26 mouse cellular contexts compared by ENCODE assay signal in genomic region chr7:126774463-126774862, GRCm38 (mm10). TPM values are rescaled to one million over a fixed set of nuclear protein-coding genes. Genes with fewer than 3 reads are reported as not detected.
DNase-seq lines count a peak whose midpoint lies in the region; TF ChIP-seq lines count a peak whose summit lies in the region.
"Had no signal": no experiment of that assay in that cellular context is flagged by ENCODE, and none has a peak within 500 bp of the region (broad histone marks: within the 10 kb centered on the region; RNA-seq: fewer than 3 reads in every experiment).

No protein-coding gene starts in this region.

- 59% methylated on average over 2 of the region's 2 CpGs for WGBS in kidney, adult 2 months
- 32% methylated on average over 2 of the region's 2 CpGs for WGBS in spleen, adult 2 months

- no peaks in the 10 kb centered on the region; the same call in 1 of the 2 replicates for H3K36me3 ChIP-seq in kidney, adult 2 months (ENCODE audit: control insufficient read depth, insufficient read depth, low read length)
- H3K36me3 ChIP-seq in spleen, adult 2 months (ENCODE audit: control insufficient read depth, insufficient read depth, low read length): peaks cover 10% of the 10 kb centered on the region; the same call in 1 of the 2 replicates

- peaks cover 17% of the 10 kb centered on the region; the same call in 1 of the 2 replicates for H3K4me1 ChIP-seq in kidney, adult 2 months (ENCODE audit: control insufficient read depth, insufficient read depth, low read length)
- H3K4me1 ChIP-seq in spleen, adult 2 months (ENCODE audit: control insufficient read depth, insufficient read depth, insufficient read length): peaks cover 22% of the 10 kb centered on the region

- no peak overlapping the region for H3K4me3 ChIP-seq in kidney, adult 2 months (ENCODE audit: insufficient read depth, low read depth, low read length)
- no peak overlapping the region for H3K4me3 ChIP-seq in spleen, adult 2 months (ENCODE audit: extremely low read depth, insufficient read depth, insufficient read length)
- H3K4me3 ChIP-seq: forebrain, embryonic 13.5 days; heart, embryonic 12.5 days; hindbrain, embryonic 13.5 days; left cerebral cortex, adult 2 months; limb, embryonic 13.5 days; midbrain, embryonic 10.5 days had no signal

- DNase-seq in kidney, adult 2 months: no peak
- DNase-seq in kidney, postnatal 14 days: no peak
- DNase-seq in spleen, adult 2 months (ENCODE audit: low read depth in 1 of 2, low spot score in 2 of 2): no peak
- DNase-seq in spleen, adult 18-20 months: no peak
- DNase-seq in induced T-regulatory cell, adult 2 months (ENCODE audit: low read depth): peak; percentile 66
- peak; percentile 56 for DNase-seq in yolk sac, embryonic 10.5 days (ENCODE audit: low spot score)
- DNase-seq in neural tube, embryonic 10.5 days (ENCODE audit: extremely low spot score, low spot score): no peak
- DNase-seq in adrenal gland, adult 8-10 months: no peak
- DNase-seq: adrenal gland, postnatal 25 days; cerebellum, postnatal 10 days; gastrocnemius, postnatal 14 days; heart, adult 11 months; heart, postnatal 4 days; kidney, adult 9 months; kidney, postnatal 10 days; lung, embryonic 14.5 days; right cerebral cortex, postnatal 25 days had no signal

- no peak for TF ChIP-seq CTCF in kidney, adult 2 months (conservative IDR thresholded peaks at IDR 0.05; ENCODE audit: insufficient read depth, insufficient read length, low read depth, low read length)
- no peak for TF ChIP-seq CTCF in spleen, adult 2 months (IDR thresholded peaks at IDR 0.05; ENCODE audit: extremely low read depth, insufficient read depth, insufficient read length, insufficient replicate concordance)

- no peak for TF ChIP-seq POLR2A in kidney, adult 2 months (IDR thresholded peaks at IDR 0.05; ENCODE audit: low read depth, low read length)
- no peak for TF ChIP-seq POLR2A in spleen, adult 2 months (IDR thresholded peaks at IDR 0.05; ENCODE audit: low read depth, low read length)

- no peaks in the 10 kb centered on the region for H3K27me3 ChIP-seq in kidney, adult 2 months (replicated peaks; ENCODE audit: control insufficient read depth, insufficient read depth, low read length)
- no peaks in the 10 kb centered on the region for H3K27me3 ChIP-seq in spleen, adult 2 months (ENCODE audit: control insufficient read depth, insufficient read depth, low read length)
- H3K27me3 ChIP-seq: forebrain, embryonic 13.5 days; heart, embryonic 12.5 days; hindbrain, embryonic 13.5 days; limb, embryonic 13.5 days; Patski had no signal

- 0 out of 2 replicates have a peak overlapping the region, but pooled peaks have one; percentile 2 for H3K27ac ChIP-seq in kidney, adult 2 months (ENCODE audit: insufficient read depth, low read depth, low read length)
- peak overlapping the region; percentile 47; the same call in 1 of the 2 replicates for H3K27ac ChIP-seq in spleen, adult 2 months (ENCODE audit: insufficient read depth, low read length)
- H3K27ac ChIP-seq: forebrain, embryonic 13.5 days; hindbrain, embryonic 13.5 days; left cerebral cortex, adult 2 months; limb, embryonic 13.5 days; midbrain, embryonic 10.5 days had no signal

RNA-seq across cellular contexts. Expression of gene Ypel3, which starts 2.3 kb away (rescaled TPM):
- polyA plus RNA-seq in kidney, adult 2 months (2012; rRNA removed): 290 and 371 TPM in 2 replicates
- 393 and 605 TPM in 2 replicates for polyA plus RNA-seq in spleen, adult 2 months (2012; rRNA removed)
- total RNA-seq in adrenal gland, adult 8-10 months (2022): 100 to 1,000 TPM; 114 to 148 (median 125) TPM

RNA-seq across cellular contexts. Expression of gene Tbx6, which starts 6.8 kb away (rescaled TPM):
- polyA plus RNA-seq in kidney, adult 2 months (2012; rRNA removed): 2.1 and 2.2 TPM in 2 replicates
- polyA plus RNA-seq in spleen, adult 2 months (2012; rRNA removed): 16.6 and 17.9 TPM in 2 replicates
- total RNA-seq in adrenal gland, adult 8-10 months (2022): under 1 TPM in 3 of 4 experiments, not detected in 1; 0.35 to 0.74 (median 0.56) TPM
- polyA plus RNA-seq: heart, postnatal 0 days; lung, embryonic 14.5 days had no signal

RNA-seq across cellular contexts. Expression of gene Gdpd3, which starts 8.3 kb away (rescaled TPM):
- 58.2 and 61.4 TPM in 2 replicates for polyA plus RNA-seq in kidney, adult 2 months (2012; rRNA removed)
- 7.7 and 62.7 TPM in 2 replicates for polyA plus RNA-seq in spleen, adult 2 months (2012; rRNA removed)
- 1 to 10 TPM; 1.8 to 9.2 (median 5.6) TPM for total RNA-seq in adrenal gland, adult 8-10 months (2022)
- total RNA-seq: midbrain, postnatal 0 days had no signal

RNA-seq across cellular contexts. Expression of gene Mapk3, which starts 15.1 kb away (rescaled TPM):
- polyA plus RNA-seq in kidney, adult 2 months (2012; rRNA removed): 210 and 216 TPM in 2 replicates
- 97.0 and 108 TPM in 2 replicates for polyA plus RNA-seq in spleen, adult 2 months (2012; rRNA removed)
- total RNA-seq in adrenal gland, adult 8-10 months (2022): 100 to 1,000 TPM; 117 to 195 (median 156) TPM

RNA-seq across cellular contexts. Expression of gene Ppp4c, which starts 17.8 kb away (rescaled TPM):
- 135 and 145 TPM in 2 replicates for polyA plus RNA-seq in kidney, adult 2 months (2012; rRNA removed)
- polyA plus RNA-seq in spleen, adult 2 months (2012; rRNA removed): 175 and 184 TPM in 2 replicates
- total RNA-seq in adrenal gland, adult 8-10 months (2022): 100 to 1,000 TPM in 1 of 4 experiments, 10 to 100 TPM in 3; 85.9 to 100 (median 94.9) TPM

Comparison
In these comparisons a context has a peak if more than half of its experiments do, and no peak if none do; other contexts are left out.
1. DNase-seq: peak in induced T-regulatory cell, adult 2 months (single experiment) and yolk sac, embryonic 10.5 days (single experiment); none in kidney, adult 2 months (single experiment), kidney, postnatal 14 days (single experiment), spleen, adult 2 months (0 of 2), spleen, adult 18-20 months (0 of 2), neural tube, embryonic 10.5 days (single experiment) and adrenal gland, adult 8-10 months (single experiment).